25 mouse cellular contexts compared by ENCODE assay signal in the genomic region with DNA sequence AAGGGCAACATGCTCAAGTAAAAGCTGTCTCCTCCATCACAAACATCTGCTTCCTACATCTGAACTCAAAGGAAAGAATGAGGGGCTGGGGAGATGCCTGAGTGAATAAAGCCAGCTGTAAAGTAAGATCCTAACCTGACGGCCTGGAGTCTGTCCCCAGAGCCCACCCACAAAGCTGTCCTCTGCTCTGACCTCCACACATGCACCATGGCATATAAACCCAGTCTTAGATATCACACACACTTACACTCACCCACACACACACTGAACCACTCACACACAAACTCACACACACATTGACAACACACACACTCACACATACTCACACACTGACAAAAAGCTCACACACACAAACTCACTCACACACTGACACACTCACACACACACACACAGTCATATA.
DNase-seq lines count a peak whose midpoint lies in the region; ATAC-seq and TF ChIP-seq lines count a peak whose summit lies in the region.
"Had no signal": no experiment of that assay in that cellular context is flagged by ENCODE, and none has a peak within 500 bp of the region (broad histone marks: within the 10 kb centered on the region; RNA-seq: fewer than 3 reads in every experiment).

No protein-coding gene starts in this region.

- no peak overlapping the region for H3K4me3 ChIP-seq in heart, embryonic 11.5 days (ENCODE audit: low read depth, low read length)
- no peak overlapping the region for H3K4me3 ChIP-seq in lung, postnatal 0 days (ENCODE audit: low read depth, low read length)
- no peak overlapping the region for H3K4me3 ChIP-seq in midbrain, embryonic 15.5 days
- H3K4me3 ChIP-seq: embryonic facial prominence, embryonic 10.5 days; intestine, embryonic 15.5 days; limb, embryonic 13.5 days; liver, embryonic 13.5 days; myocyte had no signal

- no peaks in the 10 kb centered on the region for H3K9me3 ChIP-seq in heart, embryonic 11.5 days (replicated peaks; ENCODE audit: control insufficient read depth, low read length)
- H3K9me3 ChIP-seq in lung, postnatal 0 days (ENCODE audit: low read length) = no peaks in the 10 kb centered on the region
- H3K9me3 ChIP-seq in midbrain, embryonic 15.5 days = no peaks in the 10 kb centered on the region
- H3K9me3 ChIP-seq: embryonic facial prominence, embryonic 10.5 days; intestine, embryonic 15.5 days; limb, embryonic 13.5 days; liver, embryonic 13.5 days had no signal

- DNase-seq in heart, postnatal 14 days = no peak
- DNase-seq in lung, postnatal 0 days (ENCODE audit: low spot score) = no peak
- DNase-seq in lung, adult 18-20 months = no peak
- DNase-seq in forelimb bud, embryonic 11.5 days (ENCODE audit: low read depth, low spot score) = peak; percentile 54
- DNase-seq in spleen, adult 18-20 months = no peak
- DNase-seq in adipocyte (ENCODE audit: low spot score) = no peak
- DNase-seq: adrenal gland, adult 2 months; cerebellum, adult 11-12 months; gastrocnemius, postnatal 25 days; heart, adult 18-20 months; heart, postnatal 36 days; kidney, adult 8-10 months; kidney, postnatal 10 days; liver, embryonic 13.5 days; lung, postnatal 4 days; right cerebral cortex, adult 18-20 months; right cerebral cortex, postnatal 4 days; thymus, adult 18-20 months; thymus, postnatal 4 days had no signal

- no peak for ATAC-seq in heart, embryonic 11.5 days (replicated peaks; ENCODE audit: insufficient number of reproducible peaks, low FRiP score, low TSS enrichment)
- peak; percentile 54 for ATAC-seq in lung, postnatal 0 days
- 0 out of 2 replicates have a peak, but pooled peaks have one; percentile 1 for ATAC-seq in midbrain, embryonic 15.5 days (replicated peaks)
- ATAC-seq: intestine, embryonic 15.5 days had no signal

- no peaks in the 10 kb centered on the region for H3K36me3 ChIP-seq in heart, embryonic 11.5 days (ENCODE audit: control insufficient read depth, insufficient read depth, low read length)
- no peaks in the 10 kb centered on the region for H3K36me3 ChIP-seq in lung, postnatal 0 days (ENCODE audit: insufficient read depth, low read length)
- H3K36me3 ChIP-seq in midbrain, embryonic 15.5 days (replicated peaks) = no peaks in the 10 kb centered on the region
- H3K36me3 ChIP-seq: embryonic facial prominence, embryonic 10.5 days; intestine, embryonic 15.5 days; limb, embryonic 13.5 days; liver, embryonic 13.5 days had no signal

- WGBS in heart, embryonic 11.5 days (ENCODE audit: insufficient replicate concordance) = 16% methylated on average over 1 of the region's 1 CpGs
- 44% methylated on average over 1 of the region's 1 CpGs for WGBS in lung, postnatal 0 days
- 13% methylated on average over 1 of the region's 1 CpGs for WGBS in midbrain, embryonic 15.5 days

- no peaks in the 10 kb centered on the region for H3K27me3 ChIP-seq in heart, embryonic 11.5 days (ENCODE audit: control insufficient read depth, insufficient read depth, low read length)
- H3K27me3 ChIP-seq in lung, postnatal 0 days (replicated peaks; ENCODE audit: insufficient read depth, low read length) = no peaks in the 10 kb centered on the region
- no peaks in the 10 kb centered on the region for H3K27me3 ChIP-seq in midbrain, embryonic 15.5 days (replicated peaks)
- H3K27me3 ChIP-seq: intestine, embryonic 15.5 days; liver, embryonic 13.5 days had no signal

- no peak overlapping the region for H3K4me2 ChIP-seq in heart, embryonic 11.5 days
- H3K4me2 ChIP-seq in lung, postnatal 0 days (replicated peaks; ENCODE audit: low read depth, low read length) = no peak overlapping the region
- no peak overlapping the region for H3K4me2 ChIP-seq in midbrain, embryonic 15.5 days
- H3K4me2 ChIP-seq: intestine, embryonic 15.5 days; limb, embryonic 13.5 days; liver, embryonic 13.5 days had no signal

- H3K9ac ChIP-seq in heart, embryonic 11.5 days (ENCODE audit: low read depth, low read length) = 0 out of 2 replicates have a peak overlapping the region, but pooled peaks have one; percentile 10
- no peak overlapping the region for H3K9ac ChIP-seq in lung, postnatal 0 days (replicated peaks; ENCODE audit: low read depth)
- H3K9ac ChIP-seq in midbrain, embryonic 15.5 days = no peak overlapping the region
- H3K9ac ChIP-seq: intestine, embryonic 15.5 days; limb, embryonic 13.5 days; liver, embryonic 13.5 days had no signal

- H3K4me1 ChIP-seq in heart, embryonic 11.5 days (ENCODE audit: control insufficient read depth, insufficient read depth, low read length) = peaks cover 11% of the 10 kb centered on the region
- H3K4me1 ChIP-seq in lung, postnatal 0 days (ENCODE audit: insufficient read depth, low read depth, low read length) = no peaks in the 10 kb centered on the region
- H3K4me1 ChIP-seq in midbrain, embryonic 15.5 days = peaks cover 10% of the 10 kb centered on the region; the same call in 1 of the 2 replicates
- H3K4me1 ChIP-seq: liver, embryonic 13.5 days had no signal

- no peak for TF ChIP-seq EP300 in lung, postnatal 0 days (IDR thresholded peaks at IDR 0.05)

- no peak for TF ChIP-seq CTCF in lung, postnatal 0 days (IDR thresholded peaks at IDR 0.05)

- no peak overlapping the region for H3K27ac ChIP-seq in heart, embryonic 11.5 days (ENCODE audit: low read depth, low read length)
- no peak overlapping the region; the same call in 1 of the 2 replicates for H3K27ac ChIP-seq in lung, postnatal 0 days (ENCODE audit: low read length)
- peak overlapping the region; percentile 58 for H3K27ac ChIP-seq in midbrain, embryonic 15.5 days
- H3K27ac ChIP-seq: embryonic facial prominence, embryonic 10.5 days; intestine, embryonic 15.5 days; limb, embryonic 13.5 days; liver, embryonic 13.5 days had no signal

- intact Hi-C loops in heart, postnatal 14 days (cut with DNase I) = no loop called here
